Mouse (Mus musculus): ENCODE results near the gene Mogat2.

The Mogat2 gene

GRCm38 (mm10) chr7:99234916-99235315, 3.5 kb downstream of the Mogat2 start:
- no peak for DNase-seq

GRCm38 (mm10) chr7:99232571-99232970, 5.8 kb downstream of the Mogat2 start:
- no peak for DNase-seq

- DNase-seq, result no peak
Observed at GRCm38 (mm10) chr7:99230061-99230747, 8.2 kb downstream of the Mogat2 start.

- peak; percentile 68 for DNase-seq
Observed at GRCm38 (mm10) chr7:99229411-99229810, 9.0 kb downstream of the Mogat2 start.

DNA sequence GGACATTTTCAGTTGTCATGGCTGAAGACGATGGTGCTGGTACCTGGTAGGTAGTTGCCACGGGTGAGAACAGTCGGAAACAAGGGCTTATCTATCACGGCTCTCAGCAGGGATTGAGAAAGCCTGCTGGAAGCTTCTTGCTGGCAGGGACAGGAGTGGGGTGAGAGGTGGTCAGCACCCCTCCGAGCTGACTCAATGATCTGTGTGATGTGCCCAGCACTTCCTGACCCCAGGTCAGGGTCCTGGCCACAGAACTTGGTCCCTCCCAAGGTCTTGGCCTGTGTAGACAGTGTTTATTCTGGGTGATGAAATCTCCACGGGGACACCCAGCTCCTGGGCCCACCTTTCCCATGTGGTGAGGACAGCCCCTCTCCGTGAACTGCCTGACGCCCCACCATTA, 9.6 kb downstream of the Mogat2 start:
- DNase-seq, result no peak

DNA sequence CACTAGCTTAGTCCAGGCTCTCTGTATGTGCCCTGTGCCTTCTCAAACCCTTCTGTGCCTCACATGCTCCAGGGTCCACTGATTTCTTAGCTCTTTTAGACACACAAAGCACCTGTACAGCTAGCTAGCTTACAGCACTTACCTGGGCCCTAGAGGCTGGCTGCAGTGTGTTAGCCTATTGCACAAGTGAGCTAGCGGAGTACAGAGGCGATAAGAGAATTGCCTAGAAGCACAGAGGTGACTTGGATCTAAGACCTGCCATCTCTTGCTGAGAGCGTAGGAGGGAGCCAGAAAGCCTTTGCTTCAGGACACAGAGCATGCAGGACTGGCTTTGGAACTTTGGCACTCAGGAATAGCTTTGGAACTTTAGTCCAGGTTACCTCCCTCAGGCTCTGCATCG, 11.2 kb downstream of the Mogat2 start:
- no peak for DNase-seq

DNA sequence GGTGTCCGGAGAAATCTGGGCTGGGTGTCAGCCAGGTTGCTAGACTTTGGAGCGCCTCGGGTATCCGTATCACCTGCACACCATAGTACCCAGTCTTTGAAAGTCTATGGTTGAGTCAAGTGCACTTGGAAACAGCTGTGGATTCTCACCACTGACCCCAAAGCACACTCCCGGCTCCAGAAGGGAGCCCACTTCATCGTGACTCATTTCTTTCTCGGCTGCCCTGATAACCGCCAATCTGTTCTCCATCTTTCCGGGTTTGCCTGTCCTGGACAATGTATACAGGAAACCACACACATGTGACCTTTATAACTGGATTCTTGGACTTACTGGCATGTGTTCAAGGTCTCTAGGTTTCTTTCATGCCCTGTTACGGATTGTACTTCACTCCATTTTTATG, 11.8 kb downstream of the Mogat2 start:
- DNase-seq, result no peak

DNA sequence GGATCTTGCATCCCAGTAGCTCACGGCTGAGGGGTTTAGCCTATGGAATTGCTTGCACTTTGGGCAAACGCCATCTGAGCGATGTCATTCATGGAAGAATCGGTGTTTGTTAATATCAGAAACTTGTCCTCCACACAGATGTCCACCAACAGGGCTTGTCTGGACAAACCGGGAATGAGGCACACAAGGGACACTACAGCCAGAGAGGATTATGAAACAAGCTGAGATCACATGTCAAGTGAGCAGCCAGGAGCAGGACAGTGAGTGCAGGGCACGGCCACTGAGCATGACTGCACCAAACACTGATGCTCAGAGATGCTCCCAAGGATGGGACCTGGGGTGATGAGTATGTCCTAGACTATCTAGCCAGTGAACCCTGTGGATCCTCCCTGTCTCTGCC, 13.0 kb downstream of the Mogat2 start:
- DNase-seq, result no peak

DNA sequence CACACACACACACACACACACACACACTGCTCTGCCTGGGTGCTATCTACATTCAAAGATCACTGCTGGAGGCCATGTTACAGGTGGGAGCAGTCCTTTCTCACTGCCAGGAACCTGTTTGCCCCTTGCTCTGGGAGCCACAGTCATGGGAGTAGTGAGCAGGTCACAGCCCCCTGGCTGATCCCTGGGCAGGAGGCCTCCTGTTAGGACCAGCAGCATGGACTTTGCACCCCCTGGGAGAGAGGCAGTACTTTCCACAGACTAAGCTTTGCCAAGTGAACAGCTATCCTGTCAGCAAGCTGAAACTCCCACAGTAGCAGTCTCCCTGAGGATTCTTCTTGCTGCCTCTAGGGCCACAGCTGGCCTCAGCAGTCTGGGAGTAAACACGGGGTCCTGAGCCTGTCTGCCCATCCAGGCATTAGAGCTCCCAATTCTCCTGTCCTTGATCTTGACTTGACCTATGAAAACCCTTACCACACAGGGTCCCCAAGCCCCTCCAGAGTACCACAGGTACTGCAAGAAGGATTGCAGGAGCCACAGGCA, 13.7 kb downstream of the Mogat2 start:
- no peak for DNase-seq

DNA sequence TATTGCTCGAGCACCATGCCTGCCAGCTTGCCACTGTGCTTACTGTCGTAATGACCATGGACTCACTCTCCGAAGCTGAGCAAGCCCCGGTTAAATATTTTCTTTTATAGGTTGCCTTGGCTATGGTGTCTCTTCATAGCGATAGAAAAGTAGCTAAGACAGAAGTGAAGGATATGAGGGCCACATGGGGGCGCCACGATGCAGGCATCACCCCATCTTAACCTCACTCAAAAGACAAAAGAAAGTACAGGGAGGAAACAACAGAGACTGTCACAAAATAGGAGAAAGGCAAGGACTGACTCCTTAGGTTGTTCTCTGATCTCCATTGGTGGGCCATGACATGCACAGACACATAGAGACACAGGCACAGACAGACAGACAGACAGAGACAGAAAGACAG, 14.2 kb downstream of the Mogat2 start:
- no peak for DNase-seq

DNA sequence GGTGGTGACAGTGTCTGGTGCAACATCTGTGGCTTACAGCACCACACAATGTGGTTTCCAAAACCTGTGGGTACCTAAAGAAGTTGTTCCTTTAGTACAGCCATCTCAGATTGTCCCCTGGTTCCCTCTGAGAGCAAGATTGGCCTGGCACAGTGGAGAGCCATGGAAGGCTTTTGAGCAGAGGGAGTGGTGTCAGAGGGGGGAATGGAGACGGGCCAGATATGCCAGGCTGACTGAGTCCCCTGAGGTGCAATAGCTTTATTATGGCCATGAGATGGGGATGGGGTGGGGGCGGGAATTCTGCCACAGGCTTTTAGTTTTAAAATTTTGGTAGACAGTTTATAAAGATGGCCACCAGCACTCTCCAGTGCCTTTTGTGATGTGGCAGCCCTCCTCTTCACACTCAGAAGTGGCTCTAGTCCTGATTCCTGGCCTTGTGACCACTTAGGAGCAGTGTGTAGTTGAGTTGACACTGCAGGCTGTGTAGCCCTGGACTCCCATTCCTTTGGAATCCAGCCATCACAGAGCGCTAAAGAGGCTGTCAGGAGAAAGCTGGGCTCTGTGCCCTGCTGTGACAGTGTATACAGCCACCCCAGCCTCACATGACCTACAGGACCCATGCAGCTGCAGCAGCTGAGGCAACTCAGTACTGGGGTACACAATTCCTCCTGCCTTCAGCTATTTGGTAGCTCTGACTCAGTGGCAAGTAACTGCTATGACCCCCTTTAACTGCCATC, 20.9 kb downstream of the Mogat2 start:
- DNase-seq, result no peak

DNA sequence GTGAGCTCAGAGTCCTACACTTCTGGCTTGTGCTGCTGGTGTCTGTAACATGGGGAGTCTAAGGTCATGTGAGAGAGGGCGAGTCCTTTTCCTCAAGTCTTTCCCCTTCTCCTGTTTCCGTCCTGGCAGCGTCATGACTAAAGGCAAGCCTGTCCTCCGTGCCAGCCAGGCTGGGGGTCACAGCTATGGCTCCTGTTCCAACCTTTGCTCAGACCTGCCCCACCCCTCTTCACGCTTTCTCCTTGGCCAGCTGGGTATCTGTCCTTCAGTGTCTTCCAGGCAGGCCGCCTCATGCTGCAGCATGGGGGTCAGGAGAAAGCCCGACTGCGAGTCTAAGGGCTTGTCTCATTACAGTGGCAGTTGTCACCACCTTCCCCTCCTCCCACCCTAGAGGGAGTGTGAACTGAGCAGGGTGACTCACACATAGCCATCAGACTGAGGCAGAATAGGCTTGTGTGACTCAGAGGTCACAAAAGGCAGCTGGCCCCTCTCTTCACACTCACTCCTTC, 23.0 kb downstream of the Mogat2 start:
- DNase-seq, result no peak

- no peak for DNase-seq
Observed at GRCm38 (mm10) chr7:99214621-99215185, 23.7 kb downstream of the Mogat2 start.

GRCm38 (mm10) chr7:99213686-99214085, 24.7 kb downstream of the Mogat2 start:
- no peak for DNase-seq

GRCm38 (mm10) chr7:99213056-99213455, 25.4 kb downstream of the Mogat2 start:
- no peak for DNase-seq

GRCm38 (mm10) chr7:99208704-99209103, 29.7 kb downstream of the Mogat2 start:
- DNase-seq, result no peak

- DNase-seq, result no peak
Observed at GRCm38 (mm10) chr7:99206364-99206763, 32.1 kb downstream of the Mogat2 start.

DNA sequence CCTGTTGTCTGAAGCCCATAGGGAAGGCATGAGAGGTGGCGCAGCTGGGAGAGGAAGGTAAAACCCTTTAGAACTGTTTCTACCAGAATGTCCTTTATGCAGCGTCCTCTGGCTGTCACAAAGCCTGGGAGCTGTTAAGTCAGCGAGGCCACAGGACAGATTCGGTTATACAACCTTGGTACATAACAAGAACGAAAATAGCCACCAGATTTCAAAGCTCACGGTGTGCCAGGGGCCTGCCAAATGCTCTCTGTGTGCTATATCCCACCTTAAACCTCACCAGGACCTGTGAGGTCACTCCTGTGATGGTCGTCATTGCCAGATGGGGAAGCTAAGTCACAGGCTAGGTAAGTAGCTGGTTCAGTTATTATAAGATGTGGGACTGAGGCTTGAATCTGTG, 36.3 kb downstream of the Mogat2 start:
- no peak for DNase-seq

DNA sequence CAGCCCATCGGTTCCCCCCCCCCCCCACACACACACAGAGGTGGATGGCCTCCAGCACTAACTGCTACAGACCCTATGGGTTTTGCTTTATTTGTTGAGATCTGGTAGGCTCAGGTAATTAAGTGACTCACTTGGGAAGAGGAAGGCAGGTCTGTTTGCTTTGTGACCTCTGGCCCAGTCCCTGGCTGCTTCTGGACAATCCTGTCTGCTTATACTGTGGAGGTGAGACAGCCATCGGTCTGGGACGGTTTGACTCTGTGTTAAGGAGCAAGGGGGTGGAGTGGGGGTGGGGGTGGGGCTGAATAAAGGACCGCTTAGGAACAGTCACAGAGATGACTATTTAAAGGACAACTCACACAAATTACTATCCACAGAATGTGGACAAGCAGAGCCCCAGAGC, 38.1 kb downstream of the Mogat2 start:
- no peak for DNase-seq

DNA sequence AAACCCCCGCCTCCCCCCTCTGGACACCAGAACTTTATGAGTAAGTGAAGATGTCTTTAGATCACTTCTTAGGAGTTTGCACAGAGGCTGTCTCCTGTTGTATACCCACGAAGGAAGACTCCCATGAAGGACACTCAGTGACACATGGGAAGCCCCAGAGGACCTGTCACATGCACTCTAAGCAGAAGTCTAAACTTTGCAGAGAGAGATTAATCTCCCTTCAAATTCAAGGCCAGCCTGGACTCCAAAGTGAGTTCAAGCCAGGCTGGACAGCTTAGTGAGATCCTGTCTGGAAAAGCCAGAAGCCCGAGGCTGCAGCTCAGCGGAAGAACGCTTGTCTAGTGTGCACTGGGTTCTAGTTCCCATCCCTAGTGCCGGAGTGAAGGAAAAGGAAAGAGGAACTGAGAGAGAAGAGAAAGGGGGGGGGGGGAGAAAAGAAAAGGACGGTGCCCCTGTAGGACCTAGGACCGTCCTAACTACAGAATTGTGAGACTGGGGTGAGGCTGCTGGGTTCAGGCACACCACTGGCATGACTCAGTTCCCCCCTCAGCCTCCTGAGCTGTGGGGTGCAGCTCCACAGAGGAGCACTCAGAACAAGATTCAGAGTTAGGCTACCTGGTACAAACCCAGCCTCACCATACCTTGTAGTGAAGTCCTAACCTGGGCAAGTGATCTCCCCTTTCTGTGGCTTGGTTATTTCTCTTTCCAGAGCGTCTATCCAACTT, 38.8 kb downstream of the Mogat2 start:
- no peak for DNase-seq

- DNase-seq, result no peak
Observed at GRCm38 (mm10) chr7:99198811-99199210, 39.6 kb downstream of the Mogat2 start.

GRCm38 (mm10) chr7:99194511-99194910, 43.9 kb downstream of the Mogat2 start:
- no peak for DNase-seq

DNA sequence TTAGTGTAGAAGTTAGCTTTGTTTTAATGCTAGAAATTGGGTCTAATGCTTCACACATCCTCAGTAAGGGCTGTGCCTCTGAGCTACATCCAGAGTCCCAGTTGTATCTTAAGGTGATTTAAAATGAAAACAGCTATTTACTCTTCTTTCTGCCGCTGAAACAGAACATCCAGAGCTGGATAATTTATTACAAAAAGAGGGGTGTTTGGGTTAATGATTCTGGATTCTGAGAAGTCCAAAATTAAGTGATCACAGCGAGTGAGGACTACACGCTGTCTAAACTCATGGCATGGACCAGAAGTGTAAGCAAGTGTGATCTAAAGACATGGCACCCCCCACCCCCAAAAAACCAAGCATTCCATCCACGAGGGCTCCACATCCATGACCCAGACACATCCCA, 44.5 kb downstream of the Mogat2 start:
- DNase-seq, result no peak

Data from retina, postnatal 1 day (tissue).